Mouse (Mus musculus) bone marrow macrophage, adult 2 months (primary cell): ENCODE data around the gene Hdc. TPM values are rescaled to one million over a fixed set of nuclear protein-coding genes. Genes with fewer than 3 reads are reported as not detected.

Experiments
- H3K27ac ChIP-seq: 2 replicates; pipeline ENCODE4 v1.5.1; 2012; ENCODE audit warnings: low read depth, low read length; ENCODE audit not compliant: insufficient read depth
- H3K4me1 ChIP-seq: 2 replicates; pipeline ENCODE4 v1.6.1; 2012; ENCODE audit warnings: low read length; ENCODE audit not compliant: control insufficient read depth, insufficient read depth
- H3K4me3 ChIP-seq: 2 replicates; pipeline ENCODE4 v1.5.1; 2012; ENCODE audit warnings: mild to moderate bottlenecking, low read length, moderate library complexity; ENCODE audit not compliant: insufficient read depth
- CTCF ChIP-seq: IDR thresholded peaks from 2 replicates; pipeline ENCODE4 v1.5.1; 2012; ENCODE audit warnings: low read depth, mild to moderate bottlenecking, low read length, moderate library complexity
- POLR2A ChIP-seq: IDR thresholded peaks from 2 replicates; pipeline ENCODE4 v1.6.1; 2012; ENCODE audit warnings: mild to moderate bottlenecking, low read depth, low read length, borderline replicate concordance
- polyA plus RNA-seq: library from polyadenylated mRNA; stranded (reverse); fragments of >200 nt; gene quantifications from 2 replicates; pipeline ENCODE4 v1.2.4, GENCODE M21; 2012; ENCODE audit not compliant: missing spikeins, insufficient read depth, insufficient read length

Hdc gene
- polyA plus RNA-seq, 1 experiment: 1.6 TPM

- Histone ChIP-seq H3K27ac (no peak overlapping the region), H3K4me1 (peaks cover 26% of the 10 kb centered on the region), H3K4me3 (no peak overlapping the region)
- TF ChIP-seq CTCF: no peak
- TF ChIP-seq POLR2A: no peak
Measured at GRCm38 (mm10) chr2:126601918-126602600, 17.0 kb downstream of the Hdc start.

GRCm38 (mm10) chr2:126600533-126600932 is 18.6 kb downstream of the Hdc start:
- Histone ChIP-seq H3K27ac (no peak overlapping the region), H3K4me3 (no peak overlapping the region), H3K4me1 (peaks cover 26% of the 10 kb centered on the region)
- TF ChIP-seq POLR2A: no peak
- TF ChIP-seq CTCF: no peak

- H3K4me3 ChIP-seq: no peak overlapping the region
- TF ChIP-seq POLR2A (no peak), CTCF (no peak)
- H3K27ac ChIP-seq: no peak overlapping the region
- peaks cover 26% of the 10 kb centered on the region for H3K4me1 ChIP-seq
Measured at GRCm38 (mm10) chr2:126599005-126599404, 20.1 kb downstream of the Hdc start.

GRCm38 (mm10) chr2:126598359-126598758 is 20.7 kb downstream of the Hdc start:
- H3K4me3 ChIP-seq: no peak overlapping the region
- H3K27ac ChIP-seq: no peak overlapping the region
- H3K4me1 ChIP-seq: peaks cover 26% of the 10 kb centered on the region
- no peak for TF ChIP-seq CTCF
- no peak for TF ChIP-seq POLR2A

- TF ChIP-seq POLR2A (no peak), CTCF (no peak)
- H3K27ac ChIP-seq: no peak overlapping the region
- H3K4me3 ChIP-seq: no peak overlapping the region
Measured at GRCm38 (mm10) chr2:126597279-126598241, 21.5 kb downstream of the Hdc start.

GRCm38 (mm10) chr2:126596347-126597072 is 22.6 kb downstream of the Hdc start:
- H3K4me1 ChIP-seq: peaks cover 15% of the 10 kb centered on the region
- no peak overlapping the region for H3K27ac ChIP-seq
- H3K4me3 ChIP-seq: no peak overlapping the region
- TF ChIP-seq CTCF (no peak), POLR2A (no peak)

More at GRCm38 (mm10) chr2:126597279-126598241, 21.5 kb downstream of the Hdc start:
- peaks cover 25% of the 10 kb centered on the region for H3K4me1 ChIP-seq

- Histone ChIP-seq H3K4me3 (no peak overlapping the region), H3K27ac (no peak overlapping the region), H3K4me1 (peaks cover 6% of the 10 kb centered on the region; the same call in 1 of the 2 replicates)
- TF ChIP-seq CTCF (peak; percentile 71), POLR2A (no peak)
Measured at GRCm38 (mm10) chr2:126593831-126594610, 25.1 kb downstream of the Hdc start.

GRCm38 (mm10) chr2:126591304-126591703 is 27.8 kb downstream of the Hdc start:
- H3K27ac ChIP-seq: no peak overlapping the region
- no peak overlapping the region for H3K4me3 ChIP-seq
- H3K4me1 ChIP-seq: peaks cover 8% of the 10 kb centered on the region
- TF ChIP-seq CTCF (no peak), POLR2A (no peak)

GRCm38 (mm10) chr2:126587468-126587867 is 31.6 kb downstream of the Hdc start:
- Histone ChIP-seq H3K4me3 (no peak overlapping the region), H3K27ac (peak overlapping the region; percentile 31), H3K4me1 (peaks cover 8% of the 10 kb centered on the region)
- TF ChIP-seq CTCF (no peak), POLR2A (no peak)
